Mouse (Mus musculus) right cerebral cortex, postnatal 10 days (tissue): ENCODE data around the gene Chsy1.

ENCODE experiments used
- DNase-seq, 2 experiments: peaks; one replicate each; pipeline ENCODE4 v3.0.0; 2021; ENCODE audit warnings: low spot score in 2 of 2

Chsy1 gene

DNA sequence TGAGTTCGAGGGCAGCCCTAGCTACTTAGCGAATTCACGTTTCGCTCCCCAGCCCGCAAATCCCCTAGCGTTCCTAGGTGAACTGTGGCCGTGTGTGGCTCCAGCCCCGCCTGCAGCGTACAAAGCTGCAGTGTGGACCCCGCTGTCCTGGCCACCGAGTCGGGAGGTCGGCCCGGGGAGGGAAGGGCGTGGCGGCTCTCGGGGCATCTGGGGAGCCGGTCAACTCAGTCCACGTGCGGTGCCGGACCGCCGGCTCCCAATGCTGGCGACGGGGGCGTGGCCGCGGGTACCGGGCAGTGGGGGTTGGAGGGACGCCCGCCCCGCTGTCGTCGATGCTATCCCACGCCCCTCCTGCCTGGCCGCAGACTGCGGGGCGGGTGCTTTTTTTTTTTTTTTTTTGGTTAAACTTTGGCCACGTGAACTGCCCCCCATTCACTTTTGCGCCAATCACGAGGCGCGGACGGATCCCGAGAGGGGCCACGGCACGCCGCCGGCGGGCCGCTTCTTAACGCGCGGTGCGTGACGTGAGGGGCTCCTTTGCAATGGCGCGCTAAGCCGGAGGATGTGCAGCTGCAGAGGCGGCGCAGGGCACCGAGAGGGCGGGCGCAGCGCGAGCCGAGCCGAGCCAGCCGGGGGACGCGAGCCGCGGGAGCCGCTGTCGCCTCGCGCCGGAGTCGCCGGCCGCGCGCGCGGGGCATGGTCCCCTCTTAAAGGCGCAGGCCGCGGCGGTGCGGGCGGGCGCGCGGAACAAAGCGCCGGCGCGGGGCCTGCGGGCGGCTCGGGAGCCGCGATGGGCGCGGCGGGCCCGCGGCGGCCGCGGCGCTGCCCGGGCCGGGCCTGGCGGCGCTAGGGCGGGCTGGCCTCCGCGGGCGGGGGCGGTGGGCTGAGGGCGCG is at the start of gene Chsy1:
Gene Chsy1 (plus strand): TSS at position 555 of the 894 bp plus-strand sequence.
- peak; percentile 95 for DNase-seq

GRCm38 (mm10) chr7:66060066-66060956 is 49.0 kb upstream of the Chsy1 start:
- DNase-seq: peak; percentile 92 to 93

GRCm38 (mm10) chr7:66061057-66061456 is 48.3 kb upstream of the Chsy1 start:
- DNase-seq: no peak

DNA sequence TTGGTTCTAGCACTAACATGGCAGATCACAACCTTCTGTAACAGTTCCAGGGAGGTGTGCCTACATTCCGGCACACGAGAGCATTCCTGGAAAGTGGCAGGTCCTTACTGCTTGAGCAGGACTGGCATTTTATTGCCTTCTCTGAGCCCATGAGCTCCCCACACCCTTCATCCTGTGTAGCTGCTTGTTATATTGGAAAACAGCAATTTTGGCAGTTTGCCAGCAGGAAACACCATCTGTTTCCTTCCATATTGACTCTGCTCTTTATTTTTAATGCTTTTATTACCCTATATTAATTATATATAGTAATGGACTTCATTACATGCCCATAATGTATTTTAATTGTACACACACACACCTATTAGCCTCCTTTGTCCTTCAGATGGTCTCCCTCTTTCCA is 32.9 kb upstream of the Chsy1 start:
- peak; percentile 47 to 58 for DNase-seq

GRCm38 (mm10) chr7:66079364-66080230 is 29.7 kb upstream of the Chsy1 start, which contains the start of gene Selenos:
Selenos (plus strand) TSS chr7:66079649.
- DNase-seq: peak; percentile 98

DNA sequence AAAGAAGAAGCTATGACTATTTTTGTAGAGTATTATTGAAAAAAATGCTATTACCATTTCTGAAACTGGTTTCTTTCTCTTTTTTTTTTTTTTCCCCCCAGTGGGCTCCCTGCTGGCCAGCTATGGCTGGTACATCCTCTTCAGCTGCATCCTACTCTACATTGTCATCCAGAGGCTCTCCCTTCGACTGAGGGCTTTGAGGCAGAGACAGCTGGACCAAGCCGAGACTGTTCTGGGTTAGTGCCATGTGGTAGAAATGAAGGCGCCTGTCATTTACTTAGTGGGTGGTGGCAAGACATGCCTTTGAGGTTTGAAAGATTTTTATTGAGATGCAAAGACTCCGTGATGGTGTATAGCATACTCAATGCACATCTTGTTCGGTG is 29.1 kb upstream of the Chsy1 start:
- peak in 1 of 2 experiments; percentile 46 for DNase-seq

- DNase-seq: no peak
Observed at GRCm38 (mm10) chr7:66083757-66084156, 25.6 kb upstream of the Chsy1 start.

DNA sequence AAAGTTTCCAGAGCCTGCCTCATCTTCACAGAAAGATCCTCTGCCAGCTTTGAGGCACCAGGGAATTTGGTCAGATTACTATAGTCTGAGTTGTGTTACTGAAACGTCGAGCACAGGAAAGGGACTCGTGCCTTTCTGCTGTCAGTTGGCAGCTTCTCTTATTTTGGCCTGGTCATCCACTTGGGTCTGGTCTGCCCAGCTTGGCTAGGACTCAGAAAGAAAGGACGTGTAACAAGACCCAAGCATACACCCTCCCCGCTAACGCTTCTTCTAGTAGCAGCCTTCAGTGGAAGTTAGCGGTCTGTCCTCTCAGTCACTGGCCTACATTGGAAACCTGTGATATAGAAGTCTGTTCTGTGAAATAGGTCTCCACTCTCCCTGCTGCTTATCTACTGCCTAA is 24.8 kb upstream of the Chsy1 start:
- DNase-seq: no peak

- DNase-seq: no peak
Observed at GRCm38 (mm10) chr7:66087652-66088051, 21.7 kb upstream of the Chsy1 start.

GRCm38 (mm10) chr7:66088077-66088476 is 21.2 kb upstream of the Chsy1 start:
- DNase-seq: no peak

DNA sequence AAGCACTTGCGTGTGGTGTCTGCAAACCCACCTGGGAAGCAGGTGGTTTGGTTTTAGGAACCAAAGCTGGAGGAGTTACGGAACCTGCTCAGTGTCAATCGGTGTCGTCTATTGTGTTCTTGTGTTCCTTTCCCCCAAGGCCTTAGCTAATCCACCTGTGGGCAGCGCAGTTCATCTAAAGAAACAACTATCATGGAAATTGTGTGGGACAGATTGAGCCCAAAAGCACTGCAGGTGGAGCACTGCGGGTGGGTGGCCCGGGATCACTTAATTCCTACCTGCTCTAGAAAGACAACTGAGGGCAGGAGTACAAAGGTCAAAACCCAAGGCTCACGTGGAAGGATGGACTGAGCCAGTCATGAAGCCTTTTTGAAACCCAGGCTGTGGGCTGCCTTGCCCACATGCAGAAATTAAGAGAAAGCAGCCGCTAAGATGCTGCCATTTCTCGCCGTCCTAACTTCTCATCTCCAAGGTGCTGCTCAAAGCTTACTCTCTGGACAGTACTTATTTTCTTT is 18.6 kb upstream of the Chsy1 start:
- DNase-seq: no peak

- no peak for DNase-seq
Observed at GRCm38 (mm10) chr7:66091553-66091952, 17.8 kb upstream of the Chsy1 start.

GRCm38 (mm10) chr7:66092656-66093055 is 16.7 kb upstream of the Chsy1 start:
- no peak for DNase-seq

- DNase-seq: no peak
Observed at GRCm38 (mm10) chr7:66094141-66094540, 15.2 kb upstream of the Chsy1 start.

- no peak for DNase-seq
Observed at GRCm38 (mm10) chr7:66098803-66099202, 10.5 kb upstream of the Chsy1 start.

- DNase-seq: no peak
Observed at GRCm38 (mm10) chr7:66101866-66102265, 7.4 kb upstream of the Chsy1 start.

GRCm38 (mm10) chr7:66104531-66104930 is 4.8 kb upstream of the Chsy1 start:
- DNase-seq: no peak

- no peak for DNase-seq
Observed at GRCm38 (mm10) chr7:66105771-66106170, 3.5 kb upstream of the Chsy1 start.

DNA sequence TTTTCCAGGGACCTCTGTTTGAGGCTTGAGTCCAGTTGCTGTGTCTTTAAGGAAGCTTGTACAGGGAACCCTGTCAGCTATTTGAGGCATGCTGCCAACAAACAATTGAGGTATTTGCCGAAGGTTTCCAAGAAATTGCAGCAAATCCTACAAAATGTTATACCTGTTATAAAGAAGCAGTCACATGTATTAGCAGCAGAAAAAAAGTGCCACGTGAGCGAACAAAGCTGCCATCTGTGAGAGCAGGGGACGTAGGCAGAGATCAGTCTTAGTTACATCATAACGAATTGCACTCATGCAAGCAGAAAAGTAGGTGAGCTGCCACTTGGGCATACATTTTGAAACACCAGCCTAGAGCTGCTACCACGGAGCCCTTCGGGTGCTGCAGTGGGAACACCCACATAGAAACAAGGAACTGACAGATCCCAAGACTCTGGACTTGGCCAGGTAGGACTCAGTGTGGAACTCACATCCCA is 2.7 kb upstream of the Chsy1 start:
- no peak for DNase-seq

GRCm38 (mm10) chr7:66107206-66107605 is 2.1 kb upstream of the Chsy1 start:
- DNase-seq: no peak

DNA sequence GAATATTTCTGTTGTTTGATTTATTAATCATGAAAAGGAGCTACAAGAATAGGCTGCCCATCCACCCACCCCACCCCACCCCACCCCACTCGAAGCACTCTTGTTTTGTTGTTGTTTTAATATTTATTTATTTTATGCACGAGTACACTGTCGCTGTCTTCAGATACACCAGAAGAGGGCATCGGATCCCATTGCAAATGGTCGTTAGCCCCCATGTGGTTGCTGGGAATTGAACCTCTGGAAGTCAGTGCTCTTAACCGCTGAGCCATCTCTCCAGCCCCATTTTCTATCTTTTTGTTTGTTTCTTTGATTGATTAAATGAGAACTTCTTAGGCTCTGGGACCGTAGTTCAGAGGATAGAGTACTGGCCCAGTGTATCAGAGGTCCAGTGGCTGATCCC is 1.4 kb upstream of the Chsy1 start:
- DNase-seq: peak in 1 of 2 experiments; percentile 45
